Mouse (Mus musculus): ENCODE data around the gene Mycn.

- TF ChIP-seq EP300 (IDR thresholded peaks at IDR 0.05) (no peak), CTCF (IDR thresholded peaks at IDR 0.05) (no peak)
Observed at GRCm38 (mm10) chr12:12902403-12902802, 39.3 kb downstream of the Mycn start.
